Comparison of ENCODE assay signal across 12 mouse cellular contexts in the genomic region with DNA sequence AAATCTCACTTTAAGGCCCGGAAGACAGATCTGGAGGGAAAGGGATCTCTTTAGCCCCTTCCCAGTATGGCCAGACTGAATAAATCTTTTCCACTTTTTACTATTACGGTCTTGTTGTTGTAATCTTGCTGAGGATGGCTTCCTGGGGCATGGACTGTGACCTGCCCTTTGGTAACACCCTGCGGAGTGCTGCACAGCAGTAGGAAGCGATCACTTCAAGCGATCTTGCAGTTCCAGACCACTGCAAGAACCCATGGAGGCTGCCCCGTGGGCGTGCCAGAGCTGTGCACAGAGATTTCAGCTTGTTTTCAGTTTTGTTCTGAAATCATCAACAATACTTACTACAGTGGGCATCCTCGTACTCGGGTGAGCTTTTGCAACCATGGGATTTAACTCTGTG. TPM values are rescaled to one million over a fixed set of nuclear protein-coding genes. Genes with fewer than 3 reads are reported as not detected.
DNase-seq lines count a peak whose midpoint lies in the region; ATAC-seq and TF ChIP-seq lines count a peak whose summit lies in the region.
"Had no signal": no experiment of that assay in that cellular context is flagged by ENCODE, and none has a peak within 500 bp of the region (broad histone marks: within the 10 kb centered on the region; RNA-seq: fewer than 3 reads in every experiment).

No protein-coding gene starts in this region.

- 45% methylated on average over 9 of the region's 9 CpGs for WGBS in neural tube, embryonic 12.5 days
- 82% methylated on average over 9 of the region's 9 CpGs for WGBS in cerebellum, adult 2 months

- H3K27me3 ChIP-seq in neural tube, embryonic 12.5 days (replicated peaks) = no peaks in the 10 kb centered on the region
- H3K27me3 ChIP-seq in cerebellum, adult 2 months (ENCODE audit: control insufficient read depth, insufficient read depth, low read length) = no peaks in the 10 kb centered on the region
- H3K27me3 ChIP-seq: liver, embryonic 15.5 days had no signal

- no peaks in the 10 kb centered on the region for H3K36me3 ChIP-seq in neural tube, embryonic 12.5 days
- H3K36me3 ChIP-seq: liver, embryonic 15.5 days had no signal

- H3K4me2 ChIP-seq in neural tube, embryonic 12.5 days (replicated peaks) = no peak overlapping the region
- H3K4me2 ChIP-seq: liver, embryonic 15.5 days had no signal

- DNase-seq in layer of hippocampus, adult 2 months (ENCODE audit: low spot score in 2 of 2) = no peak
- DNase-seq in layer of hippocampus, postnatal 25 days (ENCODE audit: extremely low spot score in 1 of 2, low spot score in 1 of 2) = no peak
- DNase-seq in neural tube, embryonic 10.5 days (ENCODE audit: extremely low spot score, low spot score) = no peak
- peak; percentile 42 for DNase-seq in induced T-regulatory cell, adult 2 months (ENCODE audit: low read depth)
- DNase-seq in kidney, postnatal 36 days = peak; percentile 53 to 68
- DNase-seq in cerebellum, adult 2 months = no peak
- DNase-seq in adrenal gland, postnatal 25 days = no peak
- DNase-seq: cerebellum, adult 11-12 months; heart, postnatal 4 days had no signal

- no peak for TF ChIP-seq POLR2A in cerebellum, adult 2 months (IDR thresholded peaks at IDR 0.05; ENCODE audit: borderline replicate concordance, insufficient read depth, low read length)

- no peaks in the 10 kb centered on the region for H3K9me3 ChIP-seq in neural tube, embryonic 12.5 days
- H3K9me3 ChIP-seq: liver, embryonic 15.5 days had no signal

- no peak overlapping the region for H3K4me3 ChIP-seq in layer of hippocampus, adult 2 months
- H3K4me3 ChIP-seq in neural tube, embryonic 12.5 days = no peak overlapping the region
- H3K4me3 ChIP-seq in cerebellum, adult 2 months (replicated peaks; ENCODE audit: insufficient read depth, low read depth, low read length) = no peak overlapping the region
- H3K4me3 ChIP-seq: liver, embryonic 15.5 days had no signal

- peak overlapping the region; percentile 42; the same call in 1 of the 2 replicates for H3K9ac ChIP-seq in neural tube, embryonic 12.5 days
- H3K9ac ChIP-seq: liver, embryonic 15.5 days had no signal

- ATAC-seq in neural tube, embryonic 12.5 days (ENCODE audit: low FRiP score, low read depth) = no peak
- ATAC-seq: CD4-positive, CD25-positive, alpha-beta regulatory T cell, adult 4 months had no signal

- TF ChIP-seq CTCF in layer of hippocampus, adult 2 months (conservative IDR thresholded peaks at IDR 0.05) = no peak
- no peak for TF ChIP-seq CTCF in cerebellum, adult 2 months (IDR thresholded peaks at IDR 0.05; ENCODE audit: borderline replicate concordance, insufficient read depth, low read depth, low read length)

- H3K4me1 ChIP-seq in neural tube, embryonic 12.5 days = peaks cover 20% of the 10 kb centered on the region
- peaks cover 23% of the 10 kb centered on the region for H3K4me1 ChIP-seq in cerebellum, adult 2 months (ENCODE audit: control insufficient read depth, insufficient read depth, low read length)

- peak overlapping the region; percentile 90; the same call in 1 of the 2 replicates for H3K27ac ChIP-seq in layer of hippocampus, adult 2 months
- no peak overlapping the region for H3K27ac ChIP-seq in neural tube, embryonic 12.5 days
- H3K27ac ChIP-seq in cerebellum, adult 2 months (ENCODE audit: insufficient read depth, low read length) = no peak overlapping the region
- H3K27ac ChIP-seq: liver, embryonic 15.5 days had no signal

RNA-seq across cellular contexts. Expression of a gene that starts 8.7 kb away (rescaled TPM):
- 10 to 100 TPM; 16.5 to 16.9 TPM for total RNA-seq in layer of hippocampus, adult 2 months (2021)
- 10 to 100 TPM; 11.5 to 17.4 TPM for total RNA-seq in layer of hippocampus, postnatal 25 days (2021)
- polyA plus RNA-seq in neural tube, embryonic 12.5 days (2016; fragmentation: Nextera tagmentation; extraction: Ambion mirVana) = 21.8 and 24.3 TPM in 2 replicates
- 20.2 and 21.2 TPM in 2 replicates for polyA plus RNA-seq in cerebellum, adult 2 months (2012; rRNA removed)
- 17.4 and 31.5 TPM in 2 replicates for total RNA-seq in adrenal gland, postnatal 25 days (2021)

RNA-seq across cellular contexts. Expression of a gene that starts 36.7 kb away (rescaled TPM):
- 100 to 1,000 TPM; 365 to 385 TPM for total RNA-seq in layer of hippocampus, adult 2 months (2021)
- 100 to 1,000 TPM; 420 to 434 TPM for total RNA-seq in layer of hippocampus, postnatal 25 days (2021)
- 40.6 and 43.0 TPM in 2 replicates for polyA plus RNA-seq in neural tube, embryonic 12.5 days (2016; fragmentation: Nextera tagmentation; extraction: Ambion mirVana)
- 353 and 360 TPM in 2 replicates for polyA plus RNA-seq in cerebellum, adult 2 months (2012; rRNA removed)
- total RNA-seq in adrenal gland, postnatal 25 days (2021) = 10.8 and 14.4 TPM in 2 replicates

Comparison
In these comparisons a context has a peak if more than half of its experiments do, and no peak if none do; other contexts are left out.
1. DNase-seq: peak in induced T-regulatory cell, adult 2 months (single experiment) and kidney, postnatal 36 days (2 of 2); none in layer of hippocampus, adult 2 months (0 of 2), layer of hippocampus, postnatal 25 days (0 of 2), neural tube, embryonic 10.5 days (single experiment), cerebellum, adult 2 months (0 of 2) and adrenal gland, postnatal 25 days (single experiment).
2. RNA of a gene that starts 36.7 kb away (total RNA-seq): 420 to 434 TPM in layer of hippocampus, postnatal 25 days and 365 to 385 TPM in layer of hippocampus, adult 2 months; 10.8 to 14.4 TPM in adrenal gland, postnatal 25 days; every median in the first group is over 10 times any median in the second.